ENCODE assay signal across 20 mouse cellular contexts in genomic region chr13:41767941-41768340, GRCm38 (mm10).
DNase-seq lines count a peak whose midpoint lies in the region; ATAC-seq lines count a peak whose summit lies in the region.
"Had no signal": no experiment of that assay in that cellular context is flagged by ENCODE, and none has a peak within 500 bp of the region (broad histone marks: within the 10 kb centered on the region; RNA-seq: fewer than 3 reads in every experiment).

No protein-coding gene starts in this region.

- H3K27ac ChIP-seq in limb, embryonic 13.5 days: 0 out of 2 replicates have a peak overlapping the region, but pooled peaks have one; percentile 6
- H3K27ac ChIP-seq in limb, embryonic 10.5 days: no peak overlapping the region
- H3K27ac ChIP-seq: embryonic facial prominence, embryonic 10.5 days; embryonic facial prominence, embryonic 12.5 days had no signal

- H3K4me3 ChIP-seq in limb, embryonic 13.5 days: no peak overlapping the region
- no peak overlapping the region for H3K4me3 ChIP-seq in limb, embryonic 10.5 days
- H3K4me3 ChIP-seq: embryonic facial prominence, embryonic 10.5 days; embryonic facial prominence, embryonic 12.5 days had no signal

- DNase-seq in frontal cortex, postnatal 25 days (ENCODE audit: low spot score in 2 of 2): no peak
- DNase-seq in limb, embryonic 10.5 days (ENCODE audit: low spot score): no peak
- peak; percentile 32 for DNase-seq in right cerebral cortex, postnatal 25 days
- DNase-seq in right cerebral cortex, postnatal 14 days: no peak
- peak; percentile 77 for DNase-seq in telencephalon, adult 2 months (ENCODE audit: low read depth, low spot score)
- no peak for DNase-seq in cerebellum, adult 11 months
- DNase-seq: adrenal gland, adult 8-10 months; adrenal gland, postnatal 14 days; adrenal gland, postnatal 36 days; cerebellum, adult 11-12 months; cerebellum, adult 2 months; cerebellum, adult 9-10 months; cerebellum, postnatal 10 days; cerebellum, postnatal 25 days had no signal

- no peaks in the 10 kb centered on the region for H3K36me3 ChIP-seq in limb, embryonic 13.5 days
- H3K36me3 ChIP-seq in limb, embryonic 10.5 days: no peaks in the 10 kb centered on the region
- H3K36me3 ChIP-seq: embryonic facial prominence, embryonic 10.5 days; embryonic facial prominence, embryonic 12.5 days had no signal

- H3K9me3 ChIP-seq in limb, embryonic 13.5 days: no peaks in the 10 kb centered on the region
- H3K9me3 ChIP-seq in limb, embryonic 10.5 days (replicated peaks): no peaks in the 10 kb centered on the region
- H3K9me3 ChIP-seq: embryonic facial prominence, embryonic 10.5 days; embryonic facial prominence, embryonic 12.5 days had no signal

- H3K9ac ChIP-seq in limb, embryonic 13.5 days: no peak overlapping the region
- H3K9ac ChIP-seq: embryonic facial prominence, embryonic 12.5 days had no signal

- H3K4me2 ChIP-seq in limb, embryonic 13.5 days (replicated peaks): no peak overlapping the region
- H3K4me2 ChIP-seq: embryonic facial prominence, embryonic 12.5 days had no signal

- no peaks in the 10 kb centered on the region for H3K27me3 ChIP-seq in limb, embryonic 13.5 days
- no peaks in the 10 kb centered on the region for H3K27me3 ChIP-seq in limb, embryonic 10.5 days (ENCODE audit: low read depth, poor library complexity, severe bottlenecking)
- H3K27me3 ChIP-seq: embryonic facial prominence, embryonic 12.5 days had no signal

- ATAC-seq in frontal cortex, adult (ENCODE audit: low TSS enrichment): peak; percentile 90
- ATAC-seq in limb, embryonic 13.5 days (ENCODE audit: low FRiP score, low read depth): no peak
- ATAC-seq: forebrain, embryonic 14.5 days; forebrain, embryonic 16.5 days had no signal

- H3K4me1 ChIP-seq in limb, embryonic 13.5 days: peaks cover 11% of the 10 kb centered on the region
- no peaks in the 10 kb centered on the region for H3K4me1 ChIP-seq in limb, embryonic 10.5 days

- 75% methylated on average over 4 of the region's 4 CpGs for WGBS in limb, embryonic 13.5 days
- WGBS in limb, embryonic 10.5 days: 92% methylated on average over 4 of the region's 4 CpGs

Comparison
In these comparisons a context has a peak if more than half of its experiments do, and no peak if none do; other contexts are left out.
1. DNase-seq: peak in right cerebral cortex, postnatal 25 days (single experiment) and telencephalon, adult 2 months (single experiment); none in frontal cortex, postnatal 25 days (0 of 2), limb, embryonic 10.5 days (single experiment), right cerebral cortex, postnatal 14 days (single experiment) and cerebellum, adult 11 months (single experiment).